Mouse (Mus musculus): ENCODE data around the gene Grm8.

The Grm8 gene

GRCm38 (mm10) chr6:28090981-28091380, 44.0 kb downstream of the Grm8 start:
- in situ Hi-C loops (cut with MboI; ENCODE audit: low pct_unique_long_range_greater_than_20kb in 1 of 2, low sequenced_read_pairs in 2 of 2, unreplicated experiment in 1 of 2): no loop called here

DNA sequence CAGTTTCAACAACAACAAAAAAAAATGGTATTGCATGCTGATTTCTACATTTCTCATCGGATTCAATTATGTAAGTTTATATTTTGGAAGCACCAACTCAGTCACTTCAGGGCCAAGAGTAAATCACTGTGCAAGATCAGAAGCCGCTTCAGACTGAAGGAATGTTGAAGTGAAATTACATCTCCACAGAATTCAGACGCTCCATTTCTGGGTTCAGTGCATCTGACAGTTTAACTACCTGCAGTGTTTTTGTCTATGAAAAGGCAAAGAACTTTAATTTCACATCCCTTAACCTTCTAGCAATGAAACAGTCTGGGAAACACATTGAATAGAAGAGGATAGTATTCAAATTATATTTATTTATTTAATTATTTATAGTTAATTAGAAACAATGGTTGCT, 59.4 kb downstream of the Grm8 start:
- in situ Hi-C loops (cut with MboI; ENCODE audit: low pct_unique_long_range_greater_than_20kb in 1 of 2, low sequenced_read_pairs in 2 of 2, unreplicated experiment in 1 of 2): no loop called here

GRCm38 (mm10) chr6:28074470-28074869, 60.5 kb downstream of the Grm8 start:
- in situ Hi-C loops (cut with MboI; ENCODE audit: low pct_unique_long_range_greater_than_20kb in 1 of 2, low sequenced_read_pairs in 2 of 2, unreplicated experiment in 1 of 2): no loop called here

DNA sequence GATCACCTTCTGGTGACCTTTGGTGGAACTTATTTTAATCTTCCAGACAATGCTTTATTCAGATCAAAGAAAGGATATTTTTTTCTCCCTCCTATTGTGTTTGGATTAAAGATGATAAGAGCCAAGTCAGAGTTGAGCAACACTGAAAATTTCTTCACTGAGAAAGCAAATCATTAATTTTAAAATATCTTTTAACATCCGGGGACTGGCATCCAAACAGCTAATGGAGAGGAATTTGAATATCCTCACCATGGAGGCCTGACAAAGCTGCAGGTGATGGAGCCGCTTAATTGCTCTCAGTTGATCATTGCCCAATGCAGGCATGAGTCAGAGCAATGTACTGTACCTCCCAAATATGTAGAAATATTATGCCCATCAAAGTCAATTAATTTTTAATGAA, 83.0 kb downstream of the Grm8 start:
- in situ Hi-C loops (cut with MboI; ENCODE audit: low pct_unique_long_range_greater_than_20kb in 1 of 2, low sequenced_read_pairs in 2 of 2, unreplicated experiment in 1 of 2): no loop called here

DNA sequence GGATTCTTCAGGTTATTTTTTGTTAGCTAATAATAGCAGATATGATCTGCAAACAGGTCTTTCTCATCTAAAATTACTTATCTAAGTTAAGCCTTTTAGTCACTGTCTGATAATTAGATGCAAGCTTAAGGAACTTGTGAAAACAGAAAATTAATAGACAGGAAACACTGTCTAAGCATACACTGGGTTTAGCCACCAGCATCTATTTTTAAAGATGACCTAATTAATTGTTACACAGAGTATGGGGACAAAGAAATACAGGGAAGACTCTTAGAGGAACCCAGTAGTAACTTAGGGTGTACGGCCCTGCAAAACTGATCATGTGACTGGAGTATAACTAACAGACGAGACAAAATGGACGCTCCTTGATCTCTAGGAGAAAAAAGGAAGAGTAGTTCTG, 92.6 kb downstream of the Grm8 start:
- in situ Hi-C loops (cut with MboI; ENCODE audit: low pct_unique_long_range_greater_than_20kb in 1 of 2, low sequenced_read_pairs in 2 of 2, unreplicated experiment in 1 of 2): no loop called here

DNA sequence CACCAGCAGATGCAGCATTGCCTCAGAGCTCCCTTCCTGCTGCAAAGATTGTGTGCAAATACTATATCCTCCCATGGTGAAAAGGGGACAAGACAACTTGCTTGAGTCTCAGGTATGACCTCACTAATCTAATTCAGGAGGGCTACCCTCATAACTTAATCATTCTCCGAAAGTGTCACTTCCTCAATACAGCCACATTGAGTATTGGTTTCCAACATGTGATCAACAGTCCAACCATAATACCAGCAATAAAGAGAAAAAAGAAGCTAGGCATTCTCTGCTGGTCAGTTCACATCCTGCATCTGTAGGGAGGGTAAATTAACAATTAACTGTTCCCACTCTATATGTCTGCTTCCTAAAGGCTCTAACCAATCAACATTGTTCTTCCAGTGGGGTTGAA, 94.2 kb downstream of the Grm8 start:
- in situ Hi-C loops (cut with MboI; ENCODE audit: low pct_unique_long_range_greater_than_20kb in 1 of 2, low sequenced_read_pairs in 2 of 2, unreplicated experiment in 1 of 2): no loop called here

- in situ Hi-C loops (cut with MboI; ENCODE audit: low pct_unique_long_range_greater_than_20kb in 1 of 2, low sequenced_read_pairs in 2 of 2, unreplicated experiment in 1 of 2): no loop called here
These were observed 103.0 kb downstream of the Grm8 start for GRCm38 (mm10) chr6:28032006-28032405.

- in situ Hi-C loops (cut with MboI; ENCODE audit: low pct_unique_long_range_greater_than_20kb in 1 of 2, low sequenced_read_pairs in 2 of 2, unreplicated experiment in 1 of 2): no loop called here
These were observed 117.3 kb downstream of the Grm8 start for GRCm38 (mm10) chr6:28017653-28018052.

DNA sequence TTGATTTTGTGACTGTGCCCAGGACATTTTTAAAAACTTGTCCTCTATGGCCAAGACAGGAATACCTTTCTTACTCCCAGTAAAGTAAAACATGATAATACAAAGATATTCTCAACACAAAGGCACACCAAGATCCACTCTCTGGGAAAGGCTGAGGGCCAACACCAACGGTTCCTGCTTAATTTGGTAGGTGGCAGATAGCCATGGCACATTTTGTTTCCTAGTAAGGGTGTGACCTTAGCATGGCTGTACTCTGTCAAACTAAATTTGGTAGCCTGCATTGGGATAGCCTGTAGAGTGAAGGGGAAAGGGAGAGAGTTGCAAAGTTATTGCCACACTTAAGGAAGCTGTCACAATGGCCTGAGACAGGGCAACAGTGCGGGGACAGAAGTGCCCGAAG, 128.0 kb downstream of the Grm8 start:
- in situ Hi-C loops (cut with MboI; ENCODE audit: low pct_unique_long_range_greater_than_20kb in 1 of 2, low sequenced_read_pairs in 2 of 2, unreplicated experiment in 1 of 2): no loop called here

DNA sequence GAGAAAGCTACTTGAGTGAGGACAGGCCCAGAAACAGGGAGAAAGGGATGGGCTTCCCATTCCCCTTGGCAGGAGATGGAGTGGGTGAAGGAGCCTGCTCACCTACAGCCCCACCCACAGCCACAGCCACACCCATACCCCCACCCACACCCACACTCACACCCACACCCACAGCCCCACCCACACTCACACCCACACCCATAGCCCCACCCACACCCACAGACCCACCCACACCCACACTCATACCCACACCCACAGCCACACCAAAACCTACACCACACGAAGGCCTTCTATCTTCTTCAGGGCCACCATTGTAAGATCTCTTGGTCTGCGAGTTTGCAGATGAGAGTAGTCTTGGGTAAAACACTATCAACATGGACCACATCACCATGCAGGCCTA, 137.7 kb downstream of the Grm8 start:
- in situ Hi-C loops (cut with MboI; ENCODE audit: low pct_unique_long_range_greater_than_20kb in 1 of 2, low sequenced_read_pairs in 2 of 2, unreplicated experiment in 1 of 2): no loop called here

GRCm38 (mm10) chr6:27991241-27991640, 143.7 kb downstream of the Grm8 start:
- in situ Hi-C loops (cut with MboI; ENCODE audit: low pct_unique_long_range_greater_than_20kb in 1 of 2, low sequenced_read_pairs in 2 of 2, unreplicated experiment in 1 of 2): no loop called here

DNA sequence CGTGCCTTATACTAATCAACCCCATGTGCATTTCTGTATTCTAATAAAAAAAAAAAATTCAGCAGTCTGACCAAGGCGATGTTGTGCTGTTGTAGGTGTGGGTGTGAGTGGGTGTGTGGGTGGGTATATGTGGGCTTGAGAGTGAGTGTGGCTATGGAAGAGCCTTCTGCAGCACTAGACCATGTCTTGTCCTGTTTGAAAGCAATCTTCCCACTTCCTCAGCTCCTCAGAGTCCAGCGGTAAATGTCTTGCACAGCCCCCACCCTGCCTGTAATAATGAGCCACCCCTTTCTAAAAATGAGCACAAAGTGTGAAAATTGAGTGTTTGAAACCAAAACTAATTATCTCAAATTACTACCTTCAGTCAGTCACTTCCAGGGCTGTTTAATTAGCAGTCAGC, 152.4 kb downstream of the Grm8 start:
- in situ Hi-C loops (cut with MboI; ENCODE audit: low pct_unique_long_range_greater_than_20kb in 1 of 2, low sequenced_read_pairs in 2 of 2, unreplicated experiment in 1 of 2): no loop called here

DNA sequence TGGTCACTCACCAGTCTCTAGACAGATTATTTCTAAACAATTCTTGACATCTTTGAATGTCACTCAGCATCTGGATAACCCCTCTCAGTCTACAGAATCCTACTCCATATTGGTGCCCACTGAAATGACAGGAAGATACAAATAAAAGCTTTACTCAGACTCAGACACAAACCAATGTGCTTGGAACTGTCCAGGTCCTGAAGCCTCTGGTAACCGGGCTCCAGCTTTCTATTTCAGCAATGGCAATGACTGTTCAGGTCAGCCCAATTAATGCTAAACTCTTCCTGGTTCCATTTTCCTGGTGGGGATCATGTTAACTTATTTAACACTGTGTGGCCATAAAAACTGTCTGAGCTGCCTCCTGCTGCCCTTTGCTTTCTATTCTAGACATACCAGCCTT, 153.0 kb downstream of the Grm8 start:
- in situ Hi-C loops (cut with MboI; ENCODE audit: low pct_unique_long_range_greater_than_20kb in 1 of 2, low sequenced_read_pairs in 2 of 2, unreplicated experiment in 1 of 2): no loop called here

DNA sequence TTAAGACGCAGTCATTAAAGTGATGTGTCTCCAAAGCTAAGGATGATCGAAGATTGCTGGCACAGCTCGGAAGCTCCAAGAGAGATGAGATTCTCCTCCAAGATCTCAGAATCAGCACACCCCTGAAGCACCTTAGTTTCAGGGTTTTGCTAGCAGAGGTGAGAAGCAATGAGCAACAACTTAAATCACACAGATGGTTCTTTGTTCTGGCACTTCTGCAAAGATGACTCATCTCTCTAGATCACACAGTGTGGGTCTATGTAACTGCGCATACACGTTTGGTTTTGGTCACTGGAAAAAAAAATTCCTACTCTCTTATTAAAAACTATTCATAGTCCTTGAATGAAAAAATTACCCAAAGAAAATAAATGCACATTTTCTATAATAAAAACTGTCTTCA, 157.6 kb downstream of the Grm8 start:
- in situ Hi-C loops (cut with MboI; ENCODE audit: low pct_unique_long_range_greater_than_20kb in 1 of 2, low sequenced_read_pairs in 2 of 2, unreplicated experiment in 1 of 2): no loop called here

DNA sequence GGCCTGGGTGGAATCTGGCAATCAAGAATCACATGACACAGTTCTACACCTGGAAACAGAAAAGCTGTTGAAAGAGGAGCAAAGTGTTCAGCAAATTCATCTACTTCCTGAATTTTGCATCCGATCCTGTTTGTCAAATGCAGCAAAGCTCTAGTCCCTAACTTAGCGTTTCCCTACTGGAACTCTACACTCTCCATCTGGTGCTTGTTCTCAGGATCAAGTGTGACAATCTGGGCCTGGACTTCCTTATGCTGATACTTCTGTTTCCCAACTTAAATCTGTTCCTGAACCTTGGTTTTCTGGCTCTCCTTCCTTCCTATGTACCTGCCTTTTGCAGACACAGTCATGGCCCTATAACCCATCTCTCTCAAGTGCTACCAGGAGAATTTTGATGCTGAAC, 166.1 kb downstream of the Grm8 start:
- in situ Hi-C loops (cut with MboI; ENCODE audit: low pct_unique_long_range_greater_than_20kb in 1 of 2, low sequenced_read_pairs in 2 of 2, unreplicated experiment in 1 of 2): no loop called here

GRCm38 (mm10) chr6:27967037-27967436, 167.9 kb downstream of the Grm8 start:
- in situ Hi-C loops (cut with MboI; ENCODE audit: low pct_unique_long_range_greater_than_20kb in 1 of 2, low sequenced_read_pairs in 2 of 2, unreplicated experiment in 1 of 2): no loop called here

DNA sequence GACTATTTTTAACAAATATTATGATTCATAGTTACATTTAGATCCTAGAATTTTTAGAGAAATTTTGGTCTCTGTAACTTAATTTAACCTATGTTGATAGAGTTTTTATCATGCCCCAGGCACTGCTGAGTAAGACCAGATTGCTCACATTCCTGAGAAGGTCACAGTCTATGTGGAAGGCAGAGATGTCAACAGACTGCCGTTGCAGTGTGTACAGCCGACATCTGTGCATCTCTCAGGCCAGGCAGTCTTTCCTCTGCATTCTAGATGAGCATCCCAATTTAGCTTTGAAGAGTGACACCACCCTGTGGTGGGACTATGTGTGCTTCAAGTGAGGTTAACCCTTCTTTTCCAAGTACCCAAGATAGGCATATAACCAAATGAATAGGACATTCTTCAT, 169.7 kb downstream of the Grm8 start:
- in situ Hi-C loops (cut with MboI; ENCODE audit: low pct_unique_long_range_greater_than_20kb in 1 of 2, low sequenced_read_pairs in 2 of 2, unreplicated experiment in 1 of 2): no loop called here

GRCm38 (mm10) chr6:27963887-27964286, 171.1 kb downstream of the Grm8 start:
- in situ Hi-C loops (cut with MboI; ENCODE audit: low pct_unique_long_range_greater_than_20kb in 1 of 2, low sequenced_read_pairs in 2 of 2, unreplicated experiment in 1 of 2): no loop called here

DNA sequence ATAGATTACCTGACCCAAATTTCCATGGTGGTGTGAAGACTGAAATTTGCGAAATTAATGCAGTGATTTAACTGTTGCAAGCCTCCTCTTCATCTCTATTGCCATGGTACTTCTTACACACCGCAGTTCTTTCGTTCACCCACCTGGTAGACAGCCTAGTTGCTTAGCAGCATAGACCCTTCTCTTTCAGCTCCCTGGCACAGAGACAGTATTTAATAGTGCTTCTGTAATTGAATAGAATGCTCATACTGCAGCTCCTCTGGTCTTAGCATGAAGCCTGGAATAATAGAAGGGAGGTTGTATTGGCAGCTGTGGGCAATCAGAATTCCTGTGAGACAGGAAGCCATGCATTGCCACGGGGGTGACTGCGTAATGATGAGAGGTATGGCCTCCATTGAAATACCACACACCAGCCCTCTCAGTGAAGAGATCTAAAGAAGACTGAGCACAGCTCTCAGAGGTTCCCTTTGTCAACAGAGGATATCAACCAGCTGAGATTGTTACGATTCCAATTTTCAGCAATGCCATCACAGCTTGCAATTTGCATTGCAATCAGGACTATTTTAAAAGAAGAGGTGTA, 178.6 kb downstream of the Grm8 start:
- in situ Hi-C loops (cut with MboI; ENCODE audit: low pct_unique_long_range_greater_than_20kb in 1 of 2, low sequenced_read_pairs in 2 of 2, unreplicated experiment in 1 of 2): no loop called here

GRCm38 (mm10) chr6:27951433-27951832, 183.5 kb downstream of the Grm8 start:
- in situ Hi-C loops (cut with MboI; ENCODE audit: low pct_unique_long_range_greater_than_20kb in 1 of 2, low sequenced_read_pairs in 2 of 2, unreplicated experiment in 1 of 2): no loop called here

- in situ Hi-C loops (cut with MboI; ENCODE audit: low pct_unique_long_range_greater_than_20kb in 1 of 2, low sequenced_read_pairs in 2 of 2, unreplicated experiment in 1 of 2): no loop called here
These were observed 206.9 kb downstream of the Grm8 start for GRCm38 (mm10) chr6:27928058-27928457.

All from mouse embryonic stem cell (cell line).